Mouse (Mus musculus) limb, embryonic 15.5 days (tissue): ENCODE data around the gene Gm20683. TPM values are rescaled to one million over a fixed set of nuclear protein-coding genes. Genes with fewer than 3 reads are reported as not detected.
"Not testable (repeated sequence)": the region's sequence is repeated elsewhere in the genome, so short reads cannot be mapped to it uniquely, and the experiment has no call there.

Experiments used
- ATAC-seq: fragments of 200-750 bp; cut with Nextera tagmentation; 2 replicates; pipeline ENCODE4 v1.8.0; 2017; ENCODE audit warnings: low read depth, moderate TSS enrichment; ENCODE audit not compliant: insufficient number of reproducible peaks, low FRiP score, low TSS enrichment
- H3K27ac ChIP-seq: fragments of 300-500 bp; sonication (generic); 2 replicates; pipeline ENCODE4 v1.5.1; 2015; ENCODE audit warnings: moderate library complexity, mild to moderate bottlenecking, inconsistent platforms
- H3K27me3 ChIP-seq: fragments of 300-500 bp; sonication (generic); 2 replicates; pipeline ENCODE4 v1.6.1; 2015; ENCODE audit warnings: inconsistent platforms
- H3K36me3 ChIP-seq: fragments of 300-500 bp; sonication (generic); 2 replicates; pipeline ENCODE4 v1.6.1; 2015; ENCODE audit warnings: inconsistent platforms
- H3K4me1 ChIP-seq: fragments of 300-500 bp; sonication (generic); 2 replicates; pipeline ENCODE4 v1.6.1; 2015; ENCODE audit warnings: inconsistent platforms
- H3K4me2 ChIP-seq: fragments of 300-500 bp; sonication (generic); 2 replicates; pipeline ENCODE4 v1.6.1; 2015; ENCODE audit warnings: mild to moderate bottlenecking, inconsistent platforms
- H3K4me3 ChIP-seq: fragments of 300-500 bp; sonication (generic); 2 replicates; pipeline ENCODE4 v1.5.1; 2015; ENCODE audit warnings: mild to moderate bottlenecking, inconsistent platforms
- H3K9ac ChIP-seq: fragments of 300-500 bp; sonication (generic); 2 replicates; pipeline ENCODE4 v1.6.1; 2015; ENCODE audit warnings: inconsistent platforms
- H3K9me3 ChIP-seq: fragments of 300-500 bp; sonication (generic); 2 replicates; pipeline ENCODE4 v1.6.1; 2016; ENCODE audit warnings: inconsistent platforms
- WGBS: fragments of 180-500 bp; shearing (Covaris S2); methylation state at CpG from one replicate; pipeline ENCODE4 v1.1.7; 2015; 5-methylcytosine and 5-hydroxymethylcytosine counted together
- polyA plus RNA-seq: library from polyadenylated mRNA; unstranded; fragments of >200 nt; fragmentation: Nextera tagmentation; extraction: Ambion mirVana; gene quantifications from 2 replicates; pipeline ENCODE4 v1.2.1, GENCODE M21; 2015

Gm20683 gene
- polyA plus RNA-seq, 1 experiment from 2014 or later, result 1.8 TPM

DNA sequence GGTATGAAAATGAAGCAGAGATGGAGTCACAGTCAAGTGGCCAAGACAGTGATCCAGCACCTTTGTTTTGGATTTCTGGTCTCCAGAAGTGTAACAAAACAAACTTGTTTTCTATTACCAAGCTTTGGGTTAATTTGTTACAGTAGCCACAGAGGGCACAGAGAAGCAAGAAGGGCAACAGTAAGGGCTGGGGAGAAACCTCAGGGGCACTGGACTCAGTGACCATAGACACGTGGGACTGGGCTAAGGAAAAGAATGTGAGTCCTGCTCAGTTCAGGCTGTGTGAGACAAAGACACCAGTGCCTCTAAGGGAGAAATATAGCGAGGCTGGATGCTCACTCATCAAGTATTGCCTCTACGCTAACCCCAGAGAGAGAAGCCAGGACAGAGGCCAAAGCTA is 31.1 kb upstream of the Gm20683 start:
- no peaks in the 10 kb centered on the region for H3K27me3 ChIP-seq
- peaks cover 36% of the 10 kb centered on the region for H3K4me1 ChIP-seq
- H3K9ac ChIP-seq, result no peak overlapping the region
- peaks cover under 1% of the 10 kb centered on the region for H3K36me3 ChIP-seq
- no peak for ATAC-seq
- H3K27ac ChIP-seq, result no peak overlapping the region
- H3K4me3 ChIP-seq, result no peak overlapping the region
- no peak overlapping the region for H3K4me2 ChIP-seq
- H3K9me3 ChIP-seq, result no peaks in the 10 kb centered on the region
- WGBS, result 78% methylated on average over 3 of the region's 3 CpGs

DNA sequence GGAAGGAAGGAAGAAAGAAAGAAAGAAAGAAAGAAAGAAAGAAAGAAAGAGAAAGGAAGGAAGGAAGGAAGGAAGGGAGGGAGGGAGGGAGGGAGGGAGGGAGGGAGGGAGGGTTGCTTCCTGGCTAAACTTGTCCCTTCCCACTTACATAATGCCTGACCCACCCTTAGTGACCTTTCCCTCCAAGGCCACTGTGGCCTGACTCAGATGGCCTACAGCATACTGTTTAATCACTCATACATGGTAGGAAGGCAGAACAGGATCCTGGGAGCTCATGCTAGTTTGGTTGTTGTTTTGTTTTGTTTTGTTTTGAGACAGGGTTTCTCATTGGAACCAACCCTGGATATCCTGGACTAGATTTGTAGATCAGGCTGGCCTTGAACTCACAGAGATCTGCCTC is 30.0 kb upstream of the Gm20683 start:
- not testable (repeated sequence) for H3K4me2 ChIP-seq, H3K4me3 ChIP-seq, H3K9ac ChIP-seq, H3K27me3 ChIP-seq, H3K9me3 ChIP-seq, H3K36me3 ChIP-seq, ATAC-seq, H3K27ac ChIP-seq
- peaks cover 34% of the 10 kb centered on the region for H3K4me1 ChIP-seq

DNA sequence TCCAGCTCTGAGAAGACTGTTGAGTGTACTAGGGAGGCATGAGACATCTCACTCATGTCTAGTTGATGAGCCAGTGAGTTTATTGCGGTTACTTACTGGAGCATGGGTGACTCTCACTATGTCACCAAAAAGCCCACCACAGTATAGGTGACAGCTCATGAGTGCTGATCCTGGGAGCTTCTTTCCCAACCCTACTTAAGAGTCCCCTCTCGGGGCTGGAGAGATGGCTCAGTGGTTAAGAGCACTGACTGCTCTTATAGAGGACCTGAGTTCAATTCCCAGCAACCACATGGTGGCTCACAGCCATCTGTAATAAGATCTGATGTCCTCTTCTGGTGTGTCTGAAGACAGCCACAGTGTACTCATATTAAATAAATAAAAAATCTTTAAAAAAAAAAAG is 28.4 kb upstream of the Gm20683 start:
- ATAC-seq, result no peak
- Histone ChIP-seq H3K36me3 (no peaks in the 10 kb centered on the region), H3K27ac (no peak overlapping the region), H3K4me3 (no peak overlapping the region), H3K9me3 (no peaks in the 10 kb centered on the region), H3K4me1 (peaks cover 25% of the 10 kb centered on the region), H3K27me3 (no peaks in the 10 kb centered on the region), H3K4me2 (no peak overlapping the region), H3K9ac (no peak overlapping the region)
- WGBS, result 85% methylated on average over 2 of the region's 2 CpGs

DNA sequence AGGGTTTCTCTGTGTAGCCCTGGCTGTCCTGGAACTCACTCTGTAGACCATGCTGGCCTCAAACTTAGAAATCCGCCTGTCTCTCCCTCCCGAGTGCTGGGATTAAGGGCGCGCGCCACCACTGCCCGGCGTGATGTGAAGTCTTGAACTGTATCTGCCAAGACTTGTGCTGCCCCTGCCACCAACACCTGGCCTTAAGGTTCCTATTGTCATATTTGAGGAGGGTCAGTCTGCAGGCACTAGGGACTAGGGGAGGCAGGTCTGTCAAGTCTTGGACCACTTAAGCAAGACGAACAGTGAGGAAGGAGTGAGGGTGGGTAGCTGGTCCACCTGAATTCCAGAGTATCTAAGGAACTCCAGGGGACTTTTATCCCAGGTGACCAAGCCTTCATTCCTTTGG is 27.9 kb upstream of the Gm20683 start:
- Histone ChIP-seq H3K27ac (no peak overlapping the region), H3K36me3 (no peaks in the 10 kb centered on the region), H3K4me2 (no peak overlapping the region), H3K4me1 (peaks cover 23% of the 10 kb centered on the region), H3K27me3 (no peaks in the 10 kb centered on the region), H3K9ac (no peak overlapping the region), H3K4me3 (no peak overlapping the region), H3K9me3 (no peaks in the 10 kb centered on the region)
- WGBS, result 89% methylated on average over 8 of the region's 8 CpGs
- ATAC-seq, result no peak

DNA sequence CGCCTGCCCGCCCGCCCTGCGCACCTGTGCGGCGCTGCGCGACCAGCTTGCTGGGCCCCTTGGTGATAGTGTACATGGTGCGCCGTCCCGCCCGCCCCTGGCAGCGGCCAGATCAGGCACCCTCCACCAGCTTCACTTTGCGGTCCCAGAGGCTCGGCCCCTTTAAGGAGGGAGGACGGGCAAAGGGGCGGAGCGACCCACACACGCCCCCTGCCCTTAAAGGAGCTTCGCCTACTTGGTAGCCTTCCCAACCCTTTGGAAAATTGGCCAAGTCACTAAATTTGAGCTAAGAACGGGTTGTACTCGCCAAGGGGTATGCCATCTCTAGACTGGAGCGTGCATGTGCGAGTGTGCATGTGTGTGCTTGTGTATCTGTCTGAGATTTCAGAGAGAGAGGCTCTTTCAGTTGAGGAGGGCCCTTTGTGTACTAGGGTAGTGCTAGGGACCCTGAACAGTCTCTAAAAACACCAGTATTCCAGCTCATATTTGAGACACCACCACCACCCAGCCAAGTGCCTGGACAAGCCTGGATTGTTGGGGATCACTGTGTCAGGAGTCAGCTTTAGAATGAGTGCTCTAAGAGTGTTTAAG is 27.1 kb upstream of the Gm20683 start, which contains the start of gene Mcrip2:
TSS of gene Mcrip2 (minus strand) at position 164 of the 591 bp plus-strand sequence.
- H3K27ac ChIP-seq, result peak within 1 kb of the TSS; percentile 76
- H3K9ac ChIP-seq, result peak within 1 kb of the TSS; percentile 57
- H3K27me3 ChIP-seq, result no peaks in the 10 kb centered on the region
- WGBS, result 1% methylated on average over 24 of the region's 24 CpGs
- H3K4me1 ChIP-seq, result peaks cover 17% of the 10 kb centered on the region
- peak within 1 kb of the TSS; percentile 99 for H3K4me2 ChIP-seq
- no peaks in the 10 kb centered on the region for H3K9me3 ChIP-seq
- H3K36me3 ChIP-seq, result no peaks in the 10 kb centered on the region
- ATAC-seq, result peak; percentile 77
- H3K4me3 ChIP-seq, result peak within 1 kb of the TSS; percentile 87

DNA sequence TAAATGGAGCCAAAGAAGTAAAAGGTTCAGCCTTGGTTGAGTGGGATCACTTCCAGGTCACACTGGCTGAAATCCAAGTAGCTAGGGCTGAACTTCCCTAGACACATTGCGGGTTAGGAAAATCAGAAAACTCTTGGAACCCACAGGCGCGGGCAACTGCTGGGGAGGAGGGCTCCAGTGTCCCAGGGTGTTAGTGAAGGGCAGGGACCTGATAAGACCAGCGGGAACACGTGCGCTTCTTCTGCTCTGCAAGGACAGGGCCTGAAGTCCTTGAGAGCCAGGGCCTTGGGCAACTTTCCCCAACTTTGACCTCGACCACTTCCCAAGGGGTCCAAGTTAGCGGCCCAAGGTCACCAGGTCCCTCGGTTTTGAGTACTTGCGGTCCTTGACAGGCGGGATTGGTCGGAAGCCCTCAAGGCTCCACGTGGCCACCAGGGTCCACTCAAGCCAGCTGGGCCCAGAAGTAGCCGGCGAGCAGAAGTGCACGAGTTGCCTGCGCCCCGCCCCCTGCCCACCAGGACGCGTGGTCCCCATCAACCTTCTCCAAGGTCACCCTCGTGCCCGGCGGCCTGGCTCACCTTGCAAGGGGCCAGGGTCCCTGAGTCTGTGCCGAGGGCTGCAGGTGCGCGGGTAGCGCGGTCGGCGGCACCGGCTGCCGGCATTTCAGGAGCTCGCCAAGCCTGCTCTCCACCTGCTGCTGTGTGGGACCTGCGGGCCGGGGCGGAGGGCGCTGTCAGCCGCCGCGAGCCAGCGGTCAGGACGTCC is 26.5 kb upstream of the Gm20683 start:
- 1% methylated on average over 42 of the region's 42 CpGs for WGBS
- H3K9me3 ChIP-seq, result no peaks in the 10 kb centered on the region
- H3K27ac ChIP-seq, result peak overlapping the region; percentile 76; the same call in 1 of the 2 replicates
- H3K9ac ChIP-seq, result peak overlapping the region; percentile 57
- H3K4me2 ChIP-seq, result peak overlapping the region; percentile 99
- H3K4me1 ChIP-seq, result peaks cover 17% of the 10 kb centered on the region
- no peaks in the 10 kb centered on the region for H3K27me3 ChIP-seq
- H3K36me3 ChIP-seq, result no peaks in the 10 kb centered on the region
- ATAC-seq, result peak; percentile 26; the same call in 1 of the 2 replicates
- H3K4me3 ChIP-seq, result peak overlapping the region; percentile 87

DNA sequence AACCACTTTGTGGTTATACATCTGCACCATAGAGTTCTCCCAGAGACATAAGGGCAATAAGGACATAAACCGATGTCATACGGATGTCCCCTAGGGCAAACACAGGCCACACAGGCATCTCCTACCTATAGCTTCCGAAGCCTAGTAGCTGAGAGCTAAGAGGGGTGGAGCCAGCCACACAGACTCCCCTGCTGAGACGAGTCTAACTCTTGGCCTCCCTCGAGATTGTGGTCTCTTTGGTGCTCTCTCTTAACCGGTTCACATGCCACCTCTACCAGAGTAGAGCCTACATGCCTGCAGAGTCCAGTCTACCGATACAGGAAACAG is 25.9 kb upstream of the Gm20683 start:
- ATAC-seq, result no peak
- no peaks in the 10 kb centered on the region for H3K36me3 ChIP-seq
- 12% methylated on average over 7 of the region's 7 CpGs for WGBS
- H3K27me3 ChIP-seq, result no peaks in the 10 kb centered on the region
- H3K4me3 ChIP-seq, result peak overlapping the region; percentile 87
- H3K4me2 ChIP-seq, result peak overlapping the region; percentile 99
- H3K9me3 ChIP-seq, result no peaks in the 10 kb centered on the region
- H3K4me1 ChIP-seq, result peaks cover 17% of the 10 kb centered on the region
- no peak overlapping the region for H3K9ac ChIP-seq
- no peak overlapping the region for H3K27ac ChIP-seq

DNA sequence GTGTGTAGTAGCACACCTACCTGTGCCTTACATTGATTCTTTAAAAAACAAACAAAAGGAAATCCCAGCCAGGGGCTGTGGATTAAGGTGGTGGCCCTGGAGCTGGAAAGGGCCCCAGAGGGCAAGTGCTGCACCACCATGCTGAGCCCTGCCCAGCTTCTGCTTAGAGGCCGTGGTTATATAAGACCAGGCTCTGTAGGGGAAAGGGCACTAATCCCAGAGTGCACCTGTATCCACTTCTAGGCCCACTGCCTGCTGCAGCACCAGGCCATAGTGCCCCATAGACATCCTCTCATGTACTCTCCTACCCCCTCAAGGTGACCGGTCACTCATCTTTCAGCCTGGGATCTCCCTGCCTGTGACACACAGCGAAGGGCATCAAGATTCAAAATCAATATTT is 24.6 kb upstream of the Gm20683 start:
- Histone ChIP-seq H3K9me3 (no peaks in the 10 kb centered on the region), H3K4me2 (no peak overlapping the region), H3K4me3 (no peak overlapping the region), H3K27me3 (no peaks in the 10 kb centered on the region), H3K9ac (no peak overlapping the region), H3K27ac (no peak overlapping the region), H3K4me1 (peaks cover 17% of the 10 kb centered on the region), H3K36me3 (no peaks in the 10 kb centered on the region)
- ATAC-seq, result no peak
- WGBS, result 94% methylated on average over 3 of the region's 3 CpGs

DNA sequence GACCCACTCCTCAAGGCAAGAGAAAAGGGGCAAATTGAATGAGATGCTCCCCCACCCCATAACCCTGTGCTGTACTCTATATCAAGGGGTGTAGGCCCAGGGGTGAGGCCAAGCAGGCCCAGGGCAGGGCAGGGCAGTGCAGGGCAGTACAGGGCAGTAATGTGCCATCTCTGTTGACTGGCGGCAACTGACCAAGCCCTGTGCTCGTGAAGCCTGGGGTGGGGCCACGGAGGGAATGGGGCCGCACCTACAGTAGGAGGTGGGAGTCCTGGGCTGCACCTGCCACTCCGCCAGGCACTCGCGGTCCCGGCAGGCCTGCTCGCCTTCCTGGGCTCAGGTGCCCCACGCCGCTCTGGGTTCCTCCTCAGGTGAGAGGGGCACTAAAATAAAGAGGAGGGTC is 23.7 kb upstream of the Gm20683 start:
- no peaks in the 10 kb centered on the region for H3K36me3 ChIP-seq
- H3K27ac ChIP-seq, result no peak overlapping the region
- peaks cover 26% of the 10 kb centered on the region for H3K4me1 ChIP-seq
- no peak for ATAC-seq
- 85% methylated on average over 11 of the region's 11 CpGs for WGBS
- no peaks in the 10 kb centered on the region for H3K9me3 ChIP-seq
- H3K4me3 ChIP-seq, result no peak overlapping the region
- no peaks in the 10 kb centered on the region for H3K27me3 ChIP-seq
- H3K4me2 ChIP-seq, result no peak overlapping the region
- H3K9ac ChIP-seq, result no peak overlapping the region

DNA sequence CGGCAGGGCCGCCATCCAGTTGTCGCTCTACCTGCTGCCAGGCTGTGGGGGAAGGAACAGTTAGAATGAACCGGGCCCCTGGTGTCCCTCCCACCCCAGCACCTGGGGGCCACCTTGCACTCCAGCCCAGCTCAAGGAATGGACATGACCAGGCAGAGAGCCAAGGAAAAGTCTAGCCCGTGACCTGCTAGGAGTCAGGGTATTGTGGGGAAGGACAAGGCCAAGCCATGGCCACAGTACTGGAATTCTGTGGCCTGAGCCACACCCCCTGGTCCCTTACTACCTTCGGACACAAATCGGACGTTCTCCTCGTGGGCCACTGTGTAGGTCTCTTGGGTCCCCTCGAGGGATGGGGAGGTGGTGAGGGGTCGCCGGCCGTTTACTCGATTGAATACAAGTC is 22.7 kb upstream of the Gm20683 start:
- H3K9me3 ChIP-seq, result no peaks in the 10 kb centered on the region
- no peak for ATAC-seq
- H3K4me1 ChIP-seq, result peaks cover 28% of the 10 kb centered on the region
- H3K27ac ChIP-seq, result no peak overlapping the region
- H3K36me3 ChIP-seq, result no peaks in the 10 kb centered on the region
- H3K4me2 ChIP-seq, result no peak overlapping the region
- H3K4me3 ChIP-seq, result no peak overlapping the region
- no peak overlapping the region for H3K9ac ChIP-seq
- H3K27me3 ChIP-seq, result no peaks in the 10 kb centered on the region
- WGBS, result 90% methylated on average over 14 of the region's 14 CpGs

DNA sequence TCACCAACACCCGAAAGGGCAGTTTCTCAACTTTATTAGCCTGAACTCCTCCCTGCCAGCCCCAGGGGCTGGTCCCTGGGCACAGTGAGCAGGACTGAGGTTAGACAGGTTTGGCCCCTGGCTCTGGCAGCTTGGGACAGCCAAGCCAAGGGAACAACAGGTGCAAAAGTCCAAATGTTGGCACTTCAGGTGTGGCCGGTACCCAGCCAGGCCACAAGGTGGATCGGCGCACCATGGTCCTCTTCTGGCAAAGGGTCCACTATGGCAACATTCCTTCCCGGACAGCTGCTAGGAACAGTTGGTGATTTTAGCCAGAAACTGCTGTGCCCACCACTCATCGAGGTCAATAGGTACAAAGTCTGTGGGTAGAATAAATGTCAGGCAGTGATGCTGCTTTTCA is 22.1 kb upstream of the Gm20683 start:
- H3K4me3 ChIP-seq, result no peak overlapping the region
- no peak overlapping the region for H3K4me2 ChIP-seq
- no peaks in the 10 kb centered on the region for H3K36me3 ChIP-seq
- H3K27me3 ChIP-seq, result no peaks in the 10 kb centered on the region
- peaks cover 23% of the 10 kb centered on the region for H3K4me1 ChIP-seq
- WGBS, result 86% methylated on average over 6 of the region's 6 CpGs
- no peak overlapping the region for H3K27ac ChIP-seq
- no peaks in the 10 kb centered on the region for H3K9me3 ChIP-seq
- no peak for ATAC-seq
- H3K9ac ChIP-seq, result no peak overlapping the region

DNA sequence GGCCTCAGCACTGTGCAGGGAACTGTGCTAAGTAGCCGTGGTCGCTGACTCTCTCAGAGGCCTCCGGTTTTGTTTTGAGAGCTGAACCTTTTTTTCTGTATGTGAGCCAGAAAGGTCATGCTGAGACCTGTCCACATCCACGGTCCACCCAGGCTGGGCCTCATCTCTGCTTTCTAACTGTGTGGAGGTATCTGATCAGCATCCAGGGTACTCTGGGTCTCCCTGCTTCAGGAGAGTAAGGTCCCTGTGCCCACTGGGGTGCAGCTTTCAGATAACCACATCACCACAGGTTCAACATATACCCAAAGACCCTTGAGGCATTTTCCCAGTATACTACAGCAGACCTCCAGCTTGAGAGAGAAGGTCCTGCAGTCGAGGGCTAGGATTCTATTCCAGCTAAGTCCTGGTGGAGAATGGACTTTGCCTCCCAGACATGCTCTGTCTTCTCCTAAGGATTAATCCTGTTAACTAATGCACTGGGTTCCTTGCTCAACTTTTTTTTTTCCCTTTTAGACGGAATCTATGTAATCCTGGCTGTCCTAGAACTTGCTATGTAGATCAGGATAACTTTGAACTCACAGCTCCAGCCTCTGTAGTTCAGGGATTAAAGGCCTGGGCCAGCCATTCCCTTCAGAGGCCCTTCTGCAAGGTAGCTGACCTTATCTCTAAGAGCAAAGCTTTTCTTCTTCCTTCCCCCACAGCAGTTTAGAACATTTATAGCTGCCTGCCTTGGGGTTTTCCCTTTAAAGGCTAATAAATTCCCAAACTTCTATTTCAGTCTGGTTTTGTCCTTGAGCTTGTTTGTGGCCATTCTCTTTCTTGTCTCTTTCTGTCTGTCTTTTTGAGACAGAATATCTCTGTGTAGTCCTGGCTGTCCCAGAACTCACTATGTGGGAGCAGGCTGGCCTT is 20.4 kb upstream of the Gm20683 start:
- Histone ChIP-seq H3K4me3 (peak overlapping the region; percentile 64), H3K27ac (peak overlapping the region; percentile 87), H3K36me3 (no peaks in the 10 kb centered on the region), H3K27me3 (no peaks in the 10 kb centered on the region), H3K9ac (peak overlapping the region; percentile 71), H3K4me1 (peaks cover 11% of the 10 kb centered on the region), H3K9me3 (no peaks in the 10 kb centered on the region), H3K4me2 (peak overlapping the region; percentile 81)
- no peak for ATAC-seq
- 10% methylated on average over 6 of the region's 6 CpGs for WGBS
